Mouse (Mus musculus) heart, adult 11 months (tissue): ENCODE results near the gene Cers6.

Source experiments
- DNase-seq: peaks from one replicate; pipeline ENCODE4 v3.0.0; 2022

The Cers6 gene

DNA sequence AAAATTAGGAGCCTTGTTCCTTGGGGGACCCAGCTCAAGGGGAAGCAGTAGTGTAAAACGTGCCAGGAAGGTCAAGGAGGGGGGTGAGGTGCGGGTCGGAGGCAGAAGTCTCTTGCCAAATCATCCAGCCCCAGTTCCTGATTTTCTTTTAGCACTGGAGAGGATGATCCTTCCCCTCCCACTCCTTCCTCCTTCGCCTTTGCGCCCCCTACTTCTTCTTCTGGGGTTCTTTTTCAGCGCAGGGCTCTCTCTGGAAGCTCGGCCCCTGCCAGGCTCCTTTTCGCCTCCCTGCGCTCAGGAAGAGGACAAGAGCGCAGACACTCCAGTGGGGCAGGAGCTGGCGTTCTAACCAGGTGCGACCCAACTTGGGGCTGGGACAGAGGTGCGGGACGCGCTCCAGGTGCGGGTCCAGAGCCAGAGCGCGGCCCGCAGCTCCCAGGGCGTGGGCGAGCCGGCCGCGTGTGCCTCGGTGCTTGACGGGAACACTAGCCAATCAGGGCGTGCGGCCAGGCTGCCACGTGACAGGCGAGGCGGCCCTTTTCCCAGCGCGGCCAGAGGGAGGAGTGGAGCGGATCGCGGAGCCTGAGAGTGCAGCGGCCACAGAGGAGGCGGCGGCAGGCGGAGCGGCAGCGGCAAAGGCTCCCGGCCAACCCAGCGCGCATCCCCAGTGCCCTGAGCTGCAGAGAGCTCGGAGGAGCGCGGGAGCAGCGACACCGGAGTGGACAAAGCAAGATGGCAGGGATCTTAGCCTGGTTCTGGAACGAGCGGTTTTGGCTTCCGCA, at the start of gene Cers6:
TSS of gene Cers6 (plus strand) at position 538 of the 782 bp plus-strand sequence.
- peak; percentile 99 for DNase-seq

DNA sequence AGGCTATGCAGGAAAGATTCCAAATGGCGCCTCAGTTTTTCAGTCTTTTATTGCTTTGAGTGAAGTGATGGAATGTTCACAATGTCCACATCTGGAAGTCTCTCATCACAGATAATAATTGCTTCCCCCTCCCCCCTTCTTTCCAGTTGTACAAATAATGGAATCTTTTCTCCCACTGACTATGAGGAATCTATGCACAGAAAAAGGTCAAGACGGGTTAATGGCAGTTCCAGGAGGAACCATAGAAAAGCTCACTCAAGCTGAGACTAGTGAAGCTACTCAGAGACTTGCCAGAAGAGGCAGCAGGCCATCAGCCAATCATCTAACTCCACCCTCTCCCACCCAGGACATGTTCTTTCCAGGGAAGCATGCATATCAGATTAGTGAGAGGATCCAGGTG, 46.8 kb upstream of the Cers6 start:
- DNase-seq, result no peak

DNA sequence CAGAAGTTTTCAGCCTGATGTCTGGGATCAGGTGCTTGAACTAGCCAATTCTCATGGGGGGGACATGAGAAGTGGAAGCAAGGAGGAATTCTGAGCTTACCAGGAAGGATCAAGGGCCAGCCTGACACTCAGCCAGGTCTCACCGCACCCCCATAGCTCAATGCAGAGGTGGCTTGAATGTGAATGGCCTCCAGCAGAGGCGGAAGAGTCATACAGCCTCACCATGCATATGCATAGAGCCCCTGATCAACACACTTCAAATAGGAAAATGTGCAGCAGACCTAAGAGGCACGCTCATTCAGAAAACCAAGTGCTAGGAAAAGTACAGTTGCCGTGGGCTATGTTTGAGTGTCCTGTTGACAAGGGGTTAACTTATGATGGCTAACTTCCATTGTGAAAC, 42.2 kb upstream of the Cers6 start:
- no peak for DNase-seq

DNA sequence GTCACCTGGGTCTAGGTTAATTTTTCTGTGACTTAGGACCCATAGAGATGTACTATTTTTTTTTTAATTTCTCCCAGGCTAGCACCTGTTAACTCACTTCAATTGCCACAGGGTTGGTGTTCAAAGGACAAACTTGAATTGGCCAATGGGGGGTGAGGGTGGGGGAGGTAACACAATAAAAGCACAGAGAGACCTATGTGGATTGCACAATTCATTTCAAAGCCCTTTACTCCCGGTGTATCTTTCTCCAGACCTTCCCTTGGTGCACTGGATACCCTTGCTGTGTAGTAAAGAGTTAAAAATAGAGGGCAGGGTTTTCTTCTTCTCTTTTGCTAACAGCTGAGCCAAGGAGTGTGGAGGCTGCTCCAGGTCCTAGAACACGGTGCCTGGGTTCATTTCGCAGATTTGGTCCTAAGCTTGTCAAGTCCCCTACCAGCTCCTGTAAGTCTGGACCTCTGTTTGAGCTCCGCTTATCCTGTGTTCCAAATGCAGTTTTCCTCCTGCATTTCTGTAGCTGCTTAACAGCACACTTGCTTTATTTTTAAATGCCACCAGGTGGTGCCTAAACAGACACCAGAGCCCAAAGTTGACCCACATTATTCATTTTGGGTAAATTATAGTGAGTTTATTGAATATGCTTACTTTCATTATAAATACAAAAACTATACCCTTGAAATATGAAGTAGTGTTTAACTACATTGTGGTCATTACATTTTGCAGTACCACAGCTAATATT, 38.9 kb upstream of the Cers6 start:
- no peak for DNase-seq

DNA sequence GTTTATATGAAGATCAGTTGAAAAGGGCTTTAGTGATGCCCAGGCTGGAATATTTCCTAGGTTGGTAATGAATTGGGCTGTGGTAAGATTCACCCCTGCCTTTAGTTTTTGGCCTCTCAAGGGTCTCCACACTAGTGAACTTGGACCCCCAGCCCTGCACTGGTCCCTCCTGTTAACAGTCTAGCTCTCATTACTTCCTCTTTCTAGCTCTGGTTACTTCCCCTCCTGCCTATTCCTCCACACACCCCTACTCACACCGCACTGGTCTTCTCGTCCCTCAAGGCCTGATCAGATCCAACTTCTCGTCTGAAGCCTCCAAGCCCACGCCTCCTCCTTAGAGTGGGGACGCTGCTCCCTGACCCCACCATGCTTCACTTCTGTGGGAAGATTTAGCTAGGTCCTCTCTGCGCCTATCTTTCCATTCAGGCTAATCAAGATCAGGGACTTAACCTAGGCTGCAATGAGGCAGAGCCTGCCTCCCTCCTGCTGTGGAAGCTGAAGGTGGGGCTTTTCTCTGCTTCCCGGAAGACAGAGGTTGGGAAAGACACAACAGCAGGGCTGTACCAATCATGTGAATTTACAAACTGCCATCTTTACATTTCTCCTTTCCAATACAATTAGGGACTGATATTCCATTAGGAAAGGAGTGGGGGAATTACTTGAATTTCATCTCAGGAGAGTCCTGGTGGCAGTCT, 35.8 kb upstream of the Cers6 start:
- no peak for DNase-seq

DNA sequence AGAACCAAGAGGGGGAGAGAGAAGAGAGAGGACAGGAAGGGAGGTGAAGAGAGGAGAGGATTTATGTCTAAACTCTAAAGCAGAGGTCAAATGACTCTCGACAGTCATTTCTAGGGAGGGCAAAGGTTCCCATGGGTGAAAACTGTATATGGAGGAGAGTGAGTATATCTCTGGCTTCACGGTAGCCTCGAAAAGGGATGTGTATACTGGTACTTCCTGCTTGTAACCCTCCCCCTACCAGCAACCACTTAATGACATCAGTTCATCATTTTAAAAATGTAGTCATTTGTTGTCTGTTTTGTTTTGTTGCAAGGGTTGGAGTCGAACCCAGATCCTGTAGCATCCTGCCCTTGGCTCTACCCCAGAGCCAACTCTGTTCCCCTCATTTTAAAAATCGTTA, 17.9 kb upstream of the Cers6 start:
- DNase-seq, result peak; percentile 5

DNA sequence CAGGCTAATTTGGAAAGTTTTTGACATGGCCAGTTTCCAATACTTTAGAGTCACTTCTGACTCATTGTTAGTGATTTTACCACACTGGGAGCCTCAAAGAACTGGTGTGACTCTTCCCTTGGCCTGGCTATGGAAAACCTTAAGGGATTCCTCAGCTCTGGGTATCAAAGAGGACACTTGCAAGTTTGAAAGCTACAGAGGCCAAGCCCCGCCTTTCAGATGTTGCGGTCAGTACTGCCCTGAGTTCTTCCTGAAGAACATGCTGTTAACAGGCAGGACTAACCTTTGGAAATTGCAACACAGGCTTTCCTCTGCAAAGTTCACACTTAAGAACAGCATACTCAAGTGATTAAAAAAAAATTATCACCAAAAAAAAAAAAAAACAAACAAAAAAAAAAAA, 16.7 kb upstream of the Cers6 start:
- peak; percentile 35 for DNase-seq

DNA sequence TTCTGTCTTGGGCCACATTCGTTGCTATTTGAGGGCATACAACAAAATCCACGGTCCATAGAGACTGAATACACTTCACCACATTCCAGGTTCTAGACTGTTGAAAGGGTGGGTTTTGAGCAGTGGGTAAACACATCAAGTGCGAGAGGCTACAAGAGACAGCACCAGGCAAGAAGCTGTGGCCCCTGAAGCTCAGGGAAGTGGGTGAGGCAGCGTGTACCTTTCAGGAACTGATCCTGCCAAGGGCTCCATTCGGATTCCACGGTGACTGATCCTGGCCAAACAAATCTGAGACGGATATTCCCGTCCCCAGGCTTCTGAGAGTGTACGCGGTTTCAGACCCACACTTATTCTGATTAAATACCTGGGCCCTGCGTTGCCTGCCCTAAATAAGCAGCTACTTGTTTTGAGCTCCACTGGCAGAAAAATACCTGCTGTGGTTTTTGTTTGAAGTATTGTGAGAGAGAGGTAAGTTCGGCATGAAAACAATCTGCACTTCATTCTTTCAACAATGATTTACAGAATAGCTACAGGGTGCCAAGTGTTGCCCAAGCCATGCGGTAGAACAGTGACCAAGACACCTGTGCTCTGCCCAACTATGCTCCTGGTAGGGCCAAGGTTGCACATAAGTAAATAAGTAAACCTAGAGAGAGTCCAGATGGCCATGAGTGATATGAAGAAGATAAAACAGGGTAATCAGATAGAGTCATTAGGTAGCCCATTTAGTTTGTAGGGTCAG, 16.1 kb upstream of the Cers6 start:
- peak; percentile 53 for DNase-seq

DNA sequence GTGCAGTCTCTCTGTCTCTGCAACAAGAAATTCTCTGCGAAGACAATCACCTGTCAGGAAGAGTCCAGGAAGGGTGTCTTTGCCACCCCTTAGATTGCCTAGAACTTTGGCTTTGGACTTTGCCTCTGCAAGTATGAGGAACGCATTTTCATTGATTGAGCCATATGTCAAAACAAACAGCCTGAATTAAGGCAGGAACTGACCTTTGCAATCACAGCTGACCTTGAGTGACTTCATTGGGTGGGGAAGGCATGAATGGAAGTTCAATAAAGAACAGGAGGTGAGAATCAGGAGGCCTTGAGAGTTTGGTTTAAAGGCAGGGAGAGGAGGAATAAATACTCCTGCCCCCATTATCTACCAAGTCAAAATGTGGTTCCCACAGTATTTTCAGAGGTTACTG, 850 bp upstream of the Cers6 start:
- peak; percentile 84 for DNase-seq

DNA sequence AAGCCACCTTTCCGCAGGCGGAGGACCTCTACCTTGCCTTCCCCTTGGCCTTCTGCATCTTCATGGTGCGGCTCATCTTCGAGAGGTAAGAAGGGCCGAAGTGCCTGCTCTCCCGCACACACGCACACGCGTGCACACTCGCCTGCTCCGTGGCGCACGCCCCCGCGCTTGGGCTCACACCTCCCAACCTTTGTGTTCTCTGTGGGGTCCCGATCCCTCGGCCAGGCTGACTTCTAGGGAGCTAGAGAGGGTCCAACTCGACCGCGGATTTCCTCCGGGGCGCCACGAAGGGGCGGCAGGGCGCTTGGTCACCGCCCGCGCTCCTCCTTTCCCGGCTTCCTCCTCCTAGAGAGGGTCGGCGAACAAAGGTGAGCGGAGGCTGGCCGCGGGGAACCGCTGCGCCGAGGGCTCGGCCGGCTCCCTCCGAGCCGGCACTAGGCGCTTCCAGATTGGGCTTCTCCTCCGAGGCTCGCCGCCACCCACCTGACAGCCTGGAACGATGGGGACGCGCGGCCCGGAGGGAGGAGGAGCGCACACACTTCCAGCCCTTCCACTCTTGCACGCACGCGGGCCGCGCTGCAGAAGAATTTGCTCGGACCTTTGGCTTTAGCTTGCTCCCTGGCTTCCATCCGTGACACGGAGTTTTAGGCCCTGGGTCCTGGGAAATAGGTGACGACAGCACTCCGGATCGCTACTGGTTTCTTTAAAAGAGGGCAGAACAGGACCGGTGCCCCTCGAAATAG, 651 bp downstream of the Cers6 start:
- DNase-seq, result peak; percentile 91

DNA sequence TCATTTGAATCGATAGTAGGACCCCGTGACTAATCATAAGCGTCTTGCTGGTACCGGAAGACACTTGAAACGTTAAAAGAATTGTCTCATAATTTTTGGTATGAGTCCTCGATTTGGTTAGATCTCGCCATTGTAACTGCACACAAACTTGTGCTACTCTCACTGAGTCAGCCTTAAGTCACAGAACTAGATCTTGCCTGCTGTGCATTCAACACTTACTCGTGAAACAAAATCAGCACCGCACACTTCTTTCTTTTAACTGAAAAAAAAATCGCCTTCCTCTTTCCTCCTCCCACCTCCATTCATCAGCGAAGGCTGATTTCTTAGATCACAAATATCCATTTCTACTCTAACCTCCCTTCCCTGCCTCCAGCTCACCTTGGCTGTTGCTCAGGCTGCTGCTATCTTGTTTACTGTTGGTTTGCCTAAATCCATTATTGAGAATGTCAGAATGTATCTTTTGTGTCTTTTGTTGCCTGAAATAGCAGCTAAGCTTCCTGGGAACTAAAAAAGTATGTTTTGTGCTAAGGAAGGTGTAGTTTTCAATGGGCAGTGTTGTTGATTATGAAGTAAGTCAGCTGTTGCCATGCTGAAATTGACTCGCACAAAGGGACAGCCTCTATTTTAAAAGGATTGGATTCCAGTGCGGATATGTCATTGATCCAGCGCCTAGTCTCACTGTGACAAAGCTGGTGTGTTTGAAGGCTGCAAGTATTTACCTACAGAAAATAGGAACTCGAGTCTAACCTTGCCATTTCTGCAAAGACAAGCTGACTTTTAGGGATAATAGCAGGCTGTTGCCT, 1.4 kb downstream of the Cers6 start:
- peak; percentile 52 for DNase-seq

DNA sequence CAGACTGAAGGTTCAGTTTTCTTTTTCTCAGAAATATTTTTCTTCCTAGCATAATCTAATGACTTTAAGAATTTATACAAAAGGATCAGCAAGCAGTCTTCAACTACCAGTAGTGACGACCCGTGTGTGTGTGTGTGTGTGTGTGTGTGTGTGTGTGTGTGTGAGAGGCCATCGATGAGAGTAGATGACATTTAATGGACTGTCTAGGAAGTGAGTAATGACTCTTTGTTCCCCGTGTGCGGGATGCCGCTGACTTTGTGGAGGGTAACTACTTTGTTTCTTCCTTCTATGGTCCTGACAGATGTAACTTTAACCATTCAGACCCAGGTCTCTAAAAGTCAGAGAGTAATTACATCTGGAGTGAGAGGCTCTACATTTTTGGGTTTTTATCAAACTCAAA, 2.3 kb downstream of the Cers6 start:
- peak; percentile 30 for DNase-seq

DNA sequence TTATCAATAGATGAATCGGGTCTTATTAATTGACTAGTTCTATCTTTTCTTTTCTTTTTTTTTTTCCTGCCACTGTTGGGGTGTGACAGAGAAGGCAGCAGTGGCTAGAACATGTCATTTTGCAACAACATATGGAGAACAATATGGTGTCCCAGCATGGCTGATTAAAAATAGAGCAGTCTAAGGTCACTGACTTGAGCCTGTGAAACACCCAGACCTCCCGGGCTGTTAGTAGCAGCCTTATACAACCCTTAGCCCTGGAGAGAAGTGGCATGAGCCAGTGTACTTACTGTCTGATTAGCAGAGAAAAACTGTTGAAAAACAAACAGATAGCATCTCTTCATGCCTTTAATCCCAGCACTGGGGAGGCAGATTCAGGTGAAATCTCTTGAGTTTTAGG, 3.1 kb downstream of the Cers6 start:
- peak; percentile 64 for DNase-seq

DNA sequence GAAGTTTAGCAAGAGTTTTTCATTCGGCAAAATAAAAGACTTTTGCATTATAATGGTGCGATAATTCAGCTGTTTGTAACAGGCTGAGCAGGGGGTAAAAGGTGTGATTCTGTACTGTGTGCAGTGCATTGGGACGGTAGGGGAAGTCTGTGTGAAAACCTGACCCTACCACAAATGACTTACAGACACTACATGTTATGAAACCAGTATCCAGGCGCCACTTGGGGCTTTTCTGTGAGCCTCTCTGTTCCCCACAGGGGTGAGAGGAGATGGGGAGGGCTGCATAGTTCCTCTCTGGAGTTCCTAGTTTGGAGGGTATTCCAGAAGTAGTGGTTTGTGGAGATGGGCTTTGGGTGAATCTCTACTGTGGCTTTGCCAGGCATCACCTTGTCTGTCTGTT, 5.9 kb downstream of the Cers6 start:
- peak; percentile 81 for DNase-seq

DNA sequence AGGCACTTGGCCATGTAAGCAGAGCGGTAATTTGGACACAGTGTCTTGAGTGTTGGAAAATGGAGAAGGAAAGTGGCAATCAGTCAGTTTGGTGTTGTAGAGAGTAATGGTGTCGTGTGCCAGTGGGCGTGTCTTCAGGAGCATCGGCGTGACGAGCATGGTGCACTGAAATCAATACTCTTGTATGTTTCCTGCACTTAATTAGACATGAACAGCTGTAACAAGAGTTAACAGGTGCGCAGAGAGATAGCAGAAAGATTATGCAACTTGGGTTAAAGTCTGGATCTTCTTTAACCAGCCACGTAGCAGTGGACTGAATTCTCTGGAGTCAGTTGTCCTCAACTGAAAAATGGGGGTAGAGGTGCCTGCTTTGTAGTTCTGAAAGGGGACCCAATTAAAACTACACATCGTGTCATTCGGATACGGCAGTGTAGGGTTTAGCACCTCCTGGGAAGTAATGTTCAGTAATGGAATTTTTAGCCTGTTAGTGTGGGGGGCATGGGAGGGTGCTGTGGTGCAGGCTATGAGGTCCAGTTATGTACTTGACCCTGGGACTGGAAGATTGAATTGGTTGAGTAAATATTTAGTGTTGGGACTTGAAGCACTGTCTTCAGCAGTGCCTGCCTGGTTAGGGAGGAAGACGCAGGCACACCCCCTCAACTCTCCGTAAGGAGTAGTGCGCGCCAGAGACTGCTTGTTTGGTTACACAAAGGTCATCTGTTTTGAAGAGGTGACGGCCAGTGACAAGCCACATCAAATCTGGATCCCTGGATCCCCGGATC, 9.9 kb downstream of the Cers6 start:
- peak; percentile 80 for DNase-seq

DNA sequence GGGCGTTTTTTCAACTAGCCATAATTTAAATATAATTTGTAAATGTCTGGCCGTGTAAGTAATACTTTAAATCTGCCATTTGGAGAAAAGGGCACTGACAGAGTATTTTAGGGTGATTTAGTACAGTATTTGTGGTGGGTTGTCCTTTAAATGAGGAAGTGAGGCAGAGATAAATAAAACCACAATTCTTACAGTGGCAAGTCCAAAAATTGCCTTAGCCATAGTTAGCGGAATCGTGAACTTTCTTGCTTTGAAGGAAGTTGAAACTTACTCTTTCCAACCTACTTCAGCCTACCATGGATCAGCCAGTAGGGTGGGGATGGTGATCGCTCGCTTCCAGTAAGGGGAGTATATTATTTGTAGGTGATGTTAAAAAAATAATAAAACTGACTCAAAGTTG, 11.8 kb downstream of the Cers6 start:
- DNase-seq, result peak; percentile 30

DNA sequence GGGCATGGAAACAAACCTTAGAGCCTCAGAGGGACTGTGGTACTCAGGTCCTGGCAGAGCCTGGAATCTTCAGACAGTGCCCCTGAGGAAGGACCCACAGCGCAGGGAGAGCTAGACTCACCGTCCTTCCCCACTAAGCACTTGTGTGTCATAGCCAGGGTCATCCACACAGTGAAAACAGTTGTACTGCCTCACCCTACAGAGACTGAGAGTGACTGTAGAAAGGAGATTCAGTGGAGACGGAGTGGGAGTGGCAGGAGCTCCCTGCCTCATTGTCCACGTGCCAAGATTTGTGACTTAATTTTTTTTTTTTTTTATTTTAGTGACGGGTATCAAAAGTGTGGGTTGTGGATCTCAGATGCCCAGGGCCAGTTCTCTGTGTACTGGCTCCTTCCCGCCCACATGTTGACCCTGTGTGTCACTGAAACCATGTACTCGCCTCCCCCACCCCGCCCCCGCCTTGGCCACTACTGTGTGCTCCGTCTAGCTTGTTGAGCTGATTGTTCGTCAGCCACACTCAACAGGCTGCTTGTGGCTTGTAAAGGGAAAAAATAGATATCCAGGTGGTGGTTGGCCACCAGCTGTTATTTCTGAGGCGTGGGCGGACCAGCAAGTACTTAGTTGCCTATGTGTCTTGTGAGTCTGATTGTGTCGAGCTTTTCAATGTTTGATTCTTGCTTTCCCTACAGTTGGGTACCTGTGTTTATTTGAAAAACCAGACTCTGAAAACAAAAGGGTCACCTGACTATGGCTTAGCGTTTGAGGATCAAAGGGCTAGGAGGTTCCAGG, 12.6 kb downstream of the Cers6 start:
- peak; percentile 90 for DNase-seq

DNA sequence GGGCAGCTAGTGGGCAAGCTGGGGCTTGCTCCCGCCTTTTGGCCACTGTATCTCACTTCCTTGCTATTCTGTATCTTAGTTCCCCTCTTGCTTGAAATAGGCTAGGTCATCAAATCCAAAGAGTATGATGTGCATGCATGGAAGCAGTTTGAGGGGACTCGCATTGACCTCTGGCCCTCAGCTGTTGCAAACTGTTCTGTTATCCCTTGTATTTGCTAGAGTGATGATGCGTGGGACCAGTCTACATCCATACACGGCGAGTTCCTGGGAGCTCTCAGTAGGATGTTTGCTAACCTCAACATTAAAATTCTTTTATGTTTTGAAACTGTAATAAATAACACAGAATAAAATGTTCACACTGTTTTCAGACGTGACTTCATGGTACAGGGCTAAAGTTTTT, 13.3 kb downstream of the Cers6 start:
- peak; percentile 83 for DNase-seq

DNA sequence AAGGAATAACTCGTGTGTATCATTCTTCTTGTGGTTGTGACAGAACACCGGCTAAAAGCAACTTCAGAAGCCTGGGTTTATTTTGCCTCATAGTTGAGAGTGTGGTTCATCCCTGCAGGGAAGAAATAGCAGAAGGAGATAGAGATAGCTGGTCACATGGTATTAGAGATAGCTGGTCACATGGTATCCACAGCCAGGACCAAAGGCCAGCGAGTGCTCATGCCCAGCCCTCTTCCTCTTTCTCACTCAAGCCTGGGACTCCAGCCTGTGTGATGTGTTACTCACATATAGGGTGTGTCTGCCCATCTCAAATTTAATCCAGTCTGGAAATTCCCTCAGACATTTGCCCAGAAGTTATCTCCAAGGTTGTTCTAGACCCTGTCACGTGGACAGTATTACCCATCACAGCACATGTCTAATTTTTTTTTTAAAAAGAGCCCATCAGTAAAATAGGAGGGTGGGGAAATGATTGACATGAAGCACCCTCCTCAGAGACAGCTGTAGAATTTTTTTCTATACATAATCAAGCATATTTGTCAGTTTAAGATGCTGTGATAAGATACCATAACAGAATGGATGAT, 17.9 kb downstream of the Cers6 start:
- peak; percentile 85 for DNase-seq
